Mouse (Mus musculus): ENCODE measurements at regions not wholly inside any gene's neighbourhood (a gene's known extent, or its start where the extent isn't known, plus 50 kb on each side); places are given as distances from the start of the nearest gene placed in this dataset.
"Not testable (repeated sequence)": the region's sequence is repeated elsewhere in the genome, so short reads cannot be mapped to it uniquely, and the experiment has no call there.

- TF ChIP-seq CTCF, EP300 (IDR thresholded peaks at IDR 0.05): not testable (repeated sequence)
Observed at GRCm38 (mm10) chr14:8800217-8800616, 134.2 kb upstream of the 4930452B06Rik start.
